Mouse (Mus musculus) limb, embryonic 13.5 days (tissue): ENCODE results near the gene Olfr594. TPM values are rescaled to one million over a fixed set of nuclear protein-coding genes. Genes with fewer than 3 reads are reported as not detected.
"Not testable (repeated sequence)": the region's sequence is repeated elsewhere in the genome, so short reads cannot be mapped to it uniquely, and the experiment has no call there.

Experiments used
- ATAC-seq: fragments of 200-750 bp; cut with Nextera tagmentation; 2 replicates; pipeline ENCODE4 v1.8.0; 2017; ENCODE audit warnings: low read depth, moderate number of reproducible peaks, moderate TSS enrichment; ENCODE audit not compliant: low FRiP score
- H3K27ac ChIP-seq: fragments of 300-500 bp; sonication (generic); 2 replicates; pipeline ENCODE4 v1.5.1; 2015; ENCODE audit warnings: inconsistent platforms, mild to moderate bottlenecking, moderate library complexity
- H3K27me3 ChIP-seq: fragments of 300-500 bp; sonication (generic); 2 replicates; pipeline ENCODE4 v1.6.1; 2015; ENCODE audit warnings: mild to moderate bottlenecking, inconsistent platforms
- H3K36me3 ChIP-seq: fragments of 300-500 bp; sonication (generic); 2 replicates; pipeline ENCODE4 v1.6.1; 2015; ENCODE audit warnings: inconsistent platforms, mild to moderate bottlenecking, moderate library complexity
- H3K4me1 ChIP-seq: fragments of 300-500 bp; sonication (generic); 2 replicates; pipeline ENCODE4 v1.6.1; 2015; ENCODE audit warnings: inconsistent platforms
- H3K4me2 ChIP-seq: fragments of 300-500 bp; sonication (generic); replicated peaks from 2 replicates; pipeline ENCODE4 v1.6.1; 2015; ENCODE audit warnings: inconsistent platforms, mild to moderate bottlenecking, moderate library complexity
- H3K4me3 ChIP-seq: fragments of 300-500 bp; sonication (generic); 2 replicates; pipeline ENCODE4 v1.5.1; 2015; ENCODE audit warnings: moderate library complexity, mild to moderate bottlenecking, inconsistent platforms
- H3K9ac ChIP-seq: fragments of 300-500 bp; sonication (generic); 2 replicates; pipeline ENCODE4 v1.6.1; 2015; ENCODE audit warnings: mild to moderate bottlenecking, inconsistent platforms
- H3K9me3 ChIP-seq: fragments of 300-500 bp; sonication (generic); 2 replicates; pipeline ENCODE4 v1.6.1; 2016; ENCODE audit warnings: inconsistent platforms
- WGBS: fragments of 180-500 bp; shearing (Covaris S2); methylation state at CpG from one replicate; pipeline ENCODE4 v1.1.7; 2015; 5-methylcytosine and 5-hydroxymethylcytosine counted together
- microRNA-seq: library from miRNA; unstranded; fragments of <30 nt; microRNA quantifications from one replicate; pipeline ENCODE4, GENCODE M21; 2016
- polyA plus RNA-seq: library from polyadenylated mRNA; unstranded; fragments of >200 nt; fragmentation: Nextera tagmentation; extraction: Ambion mirVana; gene quantifications from 2 replicates; pipeline ENCODE4 v1.2.1, GENCODE M21; 2015

Gene Olfr594
- polyA plus RNA-seq = not detected in 2 replicates

- H3K27me3 ChIP-seq = no peaks in the 10 kb centered on the region
- no peaks in the 10 kb centered on the region for H3K4me1 ChIP-seq
- no peaks in the 10 kb centered on the region for H3K36me3 ChIP-seq
- no peak for ATAC-seq
- H3K9ac ChIP-seq = no peak within 1 kb of the TSS
- H3K9me3 ChIP-seq = no peaks in the 10 kb centered on the region
- no peak within 1 kb of the TSS for H3K27ac ChIP-seq
- H3K4me2 ChIP-seq = no peak within 1 kb of the TSS
- no peak within 1 kb of the TSS for H3K4me3 ChIP-seq
Measured at GRCm38 (mm10) chr7:103216696-103217095, at the start of gene Olfr594. TSS of gene Olfr594 (plus strand) at chr7:103216996.

- Histone ChIP-seq H3K36me3 (no peaks in the 10 kb centered on the region), H3K4me3 (no peak overlapping the region), H3K27ac (no peak overlapping the region), H3K9me3 (no peaks in the 10 kb centered on the region), H3K9ac (no peak overlapping the region), H3K27me3 (no peaks in the 10 kb centered on the region), H3K4me2 (no peak overlapping the region), H3K4me1 (no peaks in the 10 kb centered on the region)
- ATAC-seq = no peak
- 79% methylated on average over 5 of the region's 5 CpGs for WGBS
Measured at GRCm38 (mm10) chr7:103169697-103170096, 47.1 kb upstream of the Olfr594 start.

GRCm38 (mm10) chr7:103178240-103178639, 38.6 kb upstream of the Olfr594 start, which contains the start of gene Olfr591:
TSS of gene Olfr591 (minus strand) at chr7:103178340.
- no peak for ATAC-seq

GRCm38 (mm10) chr7:103184503-103184902, 32.3 kb upstream of the Olfr594 start, which contains the start of gene Olfr592:
TSS of gene Olfr592 (plus strand) at chr7:103184803.
- H3K9ac ChIP-seq, H3K9me3 ChIP-seq, H3K4me3 ChIP-seq, H3K27ac ChIP-seq, H3K27me3 ChIP-seq, H3K36me3 ChIP-seq, H3K4me2 ChIP-seq, ATAC-seq, H3K4me1 ChIP-seq: not testable (repeated sequence)
- 71% methylated on average over 1 of the region's 1 CpGs for WGBS

More at GRCm38 (mm10) chr7:103178240-103178639, 38.6 kb upstream of the Olfr594 start, which contains the start of gene Olfr591:
- whole genome bisulfite sequencing = 82% methylated on average over 1 of the region's 1 CpGs
- Histone ChIP-seq H3K9ac (no peak within 1 kb of the TSS), H3K36me3 (no peaks in the 10 kb centered on the region), H3K27ac (no peak within 1 kb of the TSS), H3K4me2 (no peak within 1 kb of the TSS), H3K9me3 (peaks cover 8% of the 10 kb centered on the region), H3K4me1 (no peaks in the 10 kb centered on the region), H3K4me3 (no peak within 1 kb of the TSS), H3K27me3 (no peaks in the 10 kb centered on the region)

GRCm38 (mm10) chr7:103211562-103211961, 5.2 kb upstream of the Olfr594 start, which contains the start of gene Olfr593:
TSS of gene Olfr593 (plus strand) at chr7:103211862.
- Histone ChIP-seq H3K9ac (no peak within 1 kb of the TSS), H3K4me1 (no peaks in the 10 kb centered on the region), H3K4me2 (no peak within 1 kb of the TSS), H3K27ac (no peak within 1 kb of the TSS), H3K36me3 (no peaks in the 10 kb centered on the region), H3K9me3 (no peaks in the 10 kb centered on the region), H3K4me3 (no peak within 1 kb of the TSS), H3K27me3 (no peaks in the 10 kb centered on the region)
- WGBS = 75% methylated on average over 1 of the region's 1 CpGs
- no peak for ATAC-seq

GRCm38 (mm10) chr7:103212050-103212449, 4.7 kb upstream of the Olfr594 start:
- not testable (repeated sequence) for H3K27me3 ChIP-seq, H3K4me3 ChIP-seq, H3K9me3 ChIP-seq, H3K4me2 ChIP-seq, H3K4me1 ChIP-seq, H3K36me3 ChIP-seq, H3K27ac ChIP-seq, ATAC-seq, H3K9ac ChIP-seq
- WGBS = 91% methylated on average over 5 of the region's 5 CpGs

- H3K27me3 ChIP-seq, H3K4me1 ChIP-seq, H3K4me3 ChIP-seq, H3K9ac ChIP-seq, H3K9me3 ChIP-seq, H3K36me3 ChIP-seq, H3K4me2 ChIP-seq, H3K27ac ChIP-seq, ATAC-seq: not testable (repeated sequence)
Measured at GRCm38 (mm10) chr7:103252405-103252804, 35.6 kb downstream of the Olfr594 start, which contains the start of gene Usp17ld. TSS of gene Usp17ld (minus strand) at chr7:103252505.

Small RNA genes within 50 kb of the gene (microRNA-seq; reads per million reads assigned to microRNA genes)
- not detected for gene Gm23550
- not detected for gene Gm25171

Other genes with a start within 250 kb of the Olfr594 start
- not detected in 2 replicates for gene Olfr577, start 241.1 kb upstream of the Olfr594 start, polyA plus RNA-seq
- not detected in 2 replicates for gene Olfr578, start 227.7 kb upstream of the Olfr594 start, polyA plus RNA-seq
- not detected in 2 replicates for gene Olfr582, start 179.0 kb upstream of the Olfr594 start, polyA plus RNA-seq
- gene Olfr583, start 165.7 kb upstream of the Olfr594 start, polyA plus RNA-seq = not detected in 2 replicates
- gene Olfr584, start 135.1 kb upstream of the Olfr594 start, polyA plus RNA-seq = not detected in 2 replicates
- not detected in 2 replicates for gene Olfr585, start 119.3 kb upstream of the Olfr594 start, polyA plus RNA-seq
- not detected in 2 replicates for gene Olfr586, start 91.4 kb upstream of the Olfr594 start, polyA plus RNA-seq
- gene Olfr588-ps1, start 76.1 kb upstream of the Olfr594 start, polyA plus RNA-seq = not detected in 2 replicates
- gene Olfr589, start 60.6 kb upstream of the Olfr594 start, polyA plus RNA-seq = not detected in 2 replicates
- gene Olfr591, start 38.7 kb upstream of the Olfr594 start, polyA plus RNA-seq = not detected in 2 replicates
- not detected in 2 replicates for gene Olfr592, start 32.2 kb upstream of the Olfr594 start, polyA plus RNA-seq
- not detected in 2 replicates for gene Olfr593, start 5.1 kb upstream of the Olfr594 start, polyA plus RNA-seq
- not detected in 2 replicates for gene Usp17ld, start 35.5 kb downstream of the Olfr594 start, polyA plus RNA-seq
- gene Olfr596, start 88.7 kb downstream of the Olfr594 start, polyA plus RNA-seq = not detected in 2 replicates
- gene Olfr597, start 99.3 kb downstream of the Olfr594 start, polyA plus RNA-seq = not detected in 2 replicates
- gene Olfr598, start 106.6 kb downstream of the Olfr594 start, polyA plus RNA-seq = not detected in 2 replicates
- not detected in 2 replicates for gene Olfr599, start 118.9 kb downstream of the Olfr594 start, polyA plus RNA-seq
- not detected in 2 replicates for gene Olfr600, start 132.7 kb downstream of the Olfr594 start, polyA plus RNA-seq
- gene Olfr601, start 145.7 kb downstream of the Olfr594 start, polyA plus RNA-seq = not detected in 2 replicates
- gene Olfr603, start 169.2 kb downstream of the Olfr594 start, polyA plus RNA-seq = not detected in 2 replicates
- not detected in 2 replicates for gene Usp17lc, start 198.1 kb downstream of the Olfr594 start, polyA plus RNA-seq
- gene Olfr605, start 228.4 kb downstream of the Olfr594 start, polyA plus RNA-seq = not detected in 2 replicates
- gene Olfr606, start 232.1 kb downstream of the Olfr594 start, polyA plus RNA-seq = not detected in 2 replicates
- not detected in 2 replicates for gene Olfr607, start 247.2 kb downstream of the Olfr594 start, polyA plus RNA-seq